Mouse (Mus musculus): Measurements from ENCODE around the gene Rap1a. TPM values are rescaled to one million over a fixed set of nuclear protein-coding genes. Genes with fewer than 3 reads are reported as not detected.

Gene Rap1a
- total and polyA plus RNA-seq, 3 experiments, result 32.3 to 64.5 TPM; not detected in 1

GRCm38 (mm10) chr3:105800156-105800674 is 921 bp downstream of the Rap1a start (continued):
- TF ChIP-seq ETS1 (IDR thresholded peaks at IDR 0.05; ENCODE audit: low read depth, low read length), result no peak
- TF ChIP-seq GATA1 (IDR thresholded peaks at IDR 0.05; ENCODE audit: low read depth, low read length), result no peak
- no peak for TF ChIP-seq TAL1 (IDR thresholded peaks at IDR 0.05; ENCODE audit: low read length)
- TF ChIP-seq ZMIZ1 (IDR thresholded peaks at IDR 0.05; ENCODE audit: low read depth, low read length), result no peak
- 0 out of 2 replicates have a peak, but pooled peaks have one; percentile 10 for TF ChIP-seq TBP (IDR thresholded peaks at IDR 0.05; ENCODE audit: low read depth, low read length)
- TF ChIP-seq CTCF (IDR thresholded peaks at IDR 0.05 in 2 of 3, conservative IDR thresholded peaks at IDR 0.05 in 1 of 3; ENCODE audit: control insufficient read depth in 1 of 3, insufficient read depth in 1 of 3, low read depth in 2 of 3, low read length in 3 of 3, poor library complexity in 1 of 3, severe bottlenecking in 1 of 3), result no peak
- TF ChIP-seq SMC3 (IDR thresholded peaks at IDR 0.05; ENCODE audit: low read depth, low read length), result no peak
- TF ChIP-seq TCF12 (IDR thresholded peaks at IDR 0.05; ENCODE audit: low read depth, low read length), result no peak

- H3K36me3 ChIP-seq (ENCODE audit: control insufficient read depth in 1 of 2, insufficient read depth in 2 of 2, low read length in 2 of 2), result peaks cover 0 to 47% of the 10 kb centered on the region in 2 experiments; a peak in 2 of 4 replicates
- peak; percentile 22 for DNase-seq (ENCODE audit: low read depth, low spot score)
- H3K4me1 ChIP-seq (ENCODE audit: control insufficient read depth in 1 of 2, insufficient read depth in 2 of 2, low read length in 2 of 2), result peaks cover 32 to 39% of the 10 kb centered on the region in 2 experiments
- TF ChIP-seq MYC (IDR thresholded peaks at IDR 0.05; ENCODE audit: low read depth, low read length), result no peak
- TF ChIP-seq ELF1 (IDR thresholded peaks at IDR 0.05; ENCODE audit: low read depth, low read length), result no peak
- no peak for TF ChIP-seq ZMIZ1 (IDR thresholded peaks at IDR 0.05; ENCODE audit: low read depth, low read length)
- TF ChIP-seq E2F4 (IDR thresholded peaks at IDR 0.05; ENCODE audit: borderline replicate concordance, low read depth, low read length), result no peak
- no peak for TF ChIP-seq ZNF384 (IDR thresholded peaks at IDR 0.05; ENCODE audit: low read depth, low read length)
- TF ChIP-seq POLR2AphosphoS2 (IDR thresholded peaks at IDR 0.05; ENCODE audit: low read length), result no peak
- no peak for TF ChIP-seq SMC3 (IDR thresholded peaks at IDR 0.05; ENCODE audit: low read depth, low read length)
- H3K9ac ChIP-seq (ENCODE audit: control insufficient read depth, low read depth, low read length, poor library complexity, severe bottlenecking), result peak overlapping the region; percentile 90
- peak overlapping the region; percentile 48 to 100 for H3K4me3 ChIP-seq (ENCODE audit: control insufficient read depth in 1 of 2, insufficient read depth in 1 of 2, low read depth in 2 of 2, low read length in 2 of 2)
- no peaks in the 10 kb centered on the region for H3K27me3 ChIP-seq (ENCODE audit: control insufficient read depth in 1 of 2, insufficient read depth in 2 of 2, low read length in 2 of 2)
- H3K79me2 ChIP-seq (ENCODE audit: control insufficient read depth, insufficient read depth, low read length, poor library complexity), result peaks cover 46% of the 10 kb centered on the region
- 0 out of 2 replicates have a peak overlapping the region, but pooled peaks have one; percentile 29 for H3K27ac ChIP-seq (ENCODE audit: control insufficient read depth, low read depth, low read length)
- H3K9me3 ChIP-seq (replicated peaks; ENCODE audit: insufficient read depth, low read length), result no peaks in the 10 kb centered on the region
Measured at GRCm38 (mm10) chr3:105799375-105799774, 1.8 kb downstream of the Rap1a start.

- H3K9ac ChIP-seq (ENCODE audit: control insufficient read depth, low read depth, low read length, poor library complexity, severe bottlenecking), result peak overlapping the region; percentile 7
- TF ChIP-seq TAL1 (IDR thresholded peaks at IDR 0.05; ENCODE audit: low read length) (0 out of 2 replicates have a peak, but pooled peaks have one; percentile 11), MXI1 (IDR thresholded peaks at IDR 0.05; ENCODE audit: low read depth, low read length) (no peak)
- H3K79me2 ChIP-seq (ENCODE audit: control insufficient read depth, insufficient read depth, low read length, poor library complexity), result peaks cover 50% of the 10 kb centered on the region
- H3K27ac ChIP-seq (ENCODE audit: control insufficient read depth, low read depth, low read length), result no peak overlapping the region
- no peaks in the 10 kb centered on the region for H3K9me3 ChIP-seq (replicated peaks; ENCODE audit: insufficient read depth, low read length)
- H3K36me3 ChIP-seq (ENCODE audit: control insufficient read depth in 1 of 2, insufficient read depth in 2 of 2, low read length in 2 of 2), result peaks cover 0 to 49% of the 10 kb centered on the region in 2 experiments; a peak in 2 of 4 replicates
- DNase-seq (ENCODE audit: low read depth, low spot score), result peak; percentile 38
- H3K4me1 ChIP-seq (ENCODE audit: control insufficient read depth in 1 of 2, insufficient read depth in 2 of 2, low read length in 2 of 2), result peaks cover 32 to 39% of the 10 kb centered on the region in 2 experiments
- H3K27me3 ChIP-seq (ENCODE audit: control insufficient read depth in 1 of 2, insufficient read depth in 2 of 2, low read length in 2 of 2), result no peaks in the 10 kb centered on the region
- H3K4me3 ChIP-seq (ENCODE audit: control insufficient read depth in 1 of 2, insufficient read depth in 1 of 2, low read depth in 2 of 2, low read length in 2 of 2), result peak overlapping the region; percentile 0 to 100; a peak in 2 of 4 replicates
Measured at GRCm38 (mm10) chr3:105798770-105799169, 2.4 kb downstream of the Rap1a start.

Measured in MEL (cell line).